Mouse (Mus musculus): ENCODE results near the gene Cacng4. TPM values are rescaled to one million over a fixed set of nuclear protein-coding genes. Genes with fewer than 3 reads are reported as not detected.

The Cacng4 gene
- total RNA-seq, 2 experiments from 2014 or later: not detected

Other genes with a start within 250 kb of the Cacng4 start
- 16.7 and 24.6 TPM in 2 replicates for gene Helz, start 246.6 kb downstream of the Cacng4 start, total RNA-seq (2015)
- 16.3 and 19.3 TPM in 2 replicates for gene Helz, start 246.6 kb downstream of the Cacng4 start, total RNA-seq (2017)
- not detected in 2 replicates for gene Cacng1, start 78.0 kb downstream of the Cacng4 start, total RNA-seq (2015)
- not detected in 2 replicates for gene Cacng1, start 78.0 kb downstream of the Cacng4 start, total RNA-seq (2017)
- gene Cacng5, start 120.5 kb upstream of the Cacng4 start, total RNA-seq (2015): not detected in 2 replicates
- not detected in 2 replicates for gene Cacng5, start 120.5 kb upstream of the Cacng4 start, total RNA-seq (2017)

All from megakaryocyte, adult 5-6 weeks (primary cell).